Mouse (Mus musculus) embryonic fibroblast, embryonic 13.5 days (primary cell): ENCODE data around the gene Mamdc2.

Source experiments
- CTCF ChIP-seq: IDR thresholded peaks from 2 replicates; pipeline ENCODE4 v1.5.1; 2011; ENCODE audit warnings: mild to moderate bottlenecking, control low read depth, low read length, moderate library complexity, borderline replicate concordance; ENCODE audit not compliant: insufficient read depth
- POLR2A ChIP-seq: IDR thresholded peaks from 2 replicates; pipeline ENCODE4 v1.6.1; 2011; ENCODE audit warnings: low read depth, mild to moderate bottlenecking, control low read depth, low read length, moderate library complexity

DNA sequence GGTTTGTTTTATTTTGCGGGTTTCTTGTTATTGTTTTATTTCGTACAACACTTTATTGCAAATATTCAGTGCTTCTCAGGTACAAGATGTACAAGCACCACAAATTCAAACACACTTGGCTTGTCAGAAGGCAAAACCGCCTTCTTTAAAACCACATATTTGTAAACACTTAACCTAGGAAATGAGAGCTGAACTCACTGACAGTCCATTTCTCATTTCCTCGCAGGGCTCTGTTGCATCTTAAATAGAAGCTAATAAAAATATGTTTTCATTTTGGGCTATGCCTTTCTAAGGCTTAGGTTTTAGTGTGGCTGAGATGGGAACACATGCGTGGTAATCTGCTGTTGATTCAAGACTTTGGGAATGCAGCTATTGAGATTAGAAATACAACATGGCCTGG lies 37.4 kb downstream of the Mamdc2 start:
- TF ChIP-seq CTCF (no peak), POLR2A (no peak)
